Mouse (Mus musculus) heart, adult 2 months (tissue): ENCODE data around the gene Supt20. TPM values are rescaled to one million over a fixed set of nuclear protein-coding genes. Genes with fewer than 3 reads are reported as not detected.
A peak's percentile ranks its signal among the peaks of the same experiment; 100 is the strongest.

ENCODE experiments used
- DNase-seq, 2 experiments: peaks; one replicate each; pipeline ENCODE4 v3.0.0; 2021
- H3K27ac ChIP-seq: fragments of 200-600 bp; 2 replicates; pipeline ENCODE4 v1.8.1; 2022
- H3K27me3 ChIP-seq: fragments of 200-500 bp; 2 replicates; pipeline ENCODE4 v1.6.1; 2012; ENCODE audit warnings: mild to moderate bottlenecking, low read length, inconsistent platforms, mixed read lengths; ENCODE audit not compliant: control insufficient read depth, insufficient read depth
- H3K36me3 ChIP-seq: fragments of 200-500 bp; 2 replicates; pipeline ENCODE4 v1.6.1; 2012; ENCODE audit warnings: low read length, inconsistent platforms; ENCODE audit not compliant: control insufficient read depth, insufficient read depth
- H3K4me1 ChIP-seq: fragments of 200-500 bp; 2 replicates; pipeline ENCODE4 v1.6.1; 2011; ENCODE audit warnings: low read length; ENCODE audit not compliant: control insufficient read depth, insufficient read depth
- H3K4me3 ChIP-seq: fragments of 200-600 bp; 2 replicates; pipeline ENCODE4 v1.8.1; 2022
- H3K79me2 ChIP-seq: fragments of 200-500 bp; replicated peaks from 2 replicates; pipeline ENCODE4 v1.6.1; 2012; ENCODE audit warnings: mild to moderate bottlenecking, inconsistent platforms, low read length, moderate library complexity, mixed read lengths; ENCODE audit not compliant: control insufficient read depth, insufficient read depth
- H3K9ac ChIP-seq: fragments of 200-500 bp; 2 replicates; pipeline ENCODE4 v1.6.1; 2012; ENCODE audit warnings: low read depth, mild to moderate bottlenecking, control low read depth, inconsistent platforms, low read length, mixed read lengths
- CTCF ChIP-seq: fragments of 200-600 bp; IDR thresholded peaks from 2 replicates; pipeline ENCODE4 v1.8.1; 2022; ENCODE audit warnings: antibody characterized with exemption, mild to moderate bottlenecking, moderate library complexity
- EP300 ChIP-seq: fragments of 200-500 bp; IDR thresholded peaks from 2 replicates; pipeline ENCODE4 v1.6.1; 2011; ENCODE audit warnings: low read depth, low read length, control low read depth; ENCODE audit not compliant: insufficient read depth
- POLR2A ChIP-seq: fragments of 200-500 bp; IDR thresholded peaks from 2 replicates; pipeline ENCODE4 v1.6.1; 2011; ENCODE audit warnings: mild to moderate bottlenecking, low read depth, low read length, control low read depth; ENCODE audit not compliant: insufficient read depth
- WGBS: fragments of 180-500 bp; shearing (Covaris S2); methylation state at CpG from one replicate; pipeline ENCODE4 v1.1.7; 2018; 5-methylcytosine and 5-hydroxymethylcytosine counted together
- intact Hi-C: fragments of 180-260 bp; cut with DNase I; formaldehyde crosslinking; loops from one replicate; pipeline ENCODE4 v1.15.1; 2025
- polyA plus RNA-seq: library from polyadenylated mRNA; depleted of rRNA; stranded (reverse); fragments of >200 nt; gene quantifications from 2 replicates; pipeline ENCODE4 v1.2.3, GENCODE M21; 2012
- total RNA-seq, 2 experiments: library from RNA; stranded (reverse); gene quantifications; 2 replicates each; pipeline ENCODE4 v1.2.3; 2021

Supt20 gene
- total and polyA plus RNA-seq, 3 experiments, result 18.0 to 22.7 (median 19.8) TPM

DNA sequence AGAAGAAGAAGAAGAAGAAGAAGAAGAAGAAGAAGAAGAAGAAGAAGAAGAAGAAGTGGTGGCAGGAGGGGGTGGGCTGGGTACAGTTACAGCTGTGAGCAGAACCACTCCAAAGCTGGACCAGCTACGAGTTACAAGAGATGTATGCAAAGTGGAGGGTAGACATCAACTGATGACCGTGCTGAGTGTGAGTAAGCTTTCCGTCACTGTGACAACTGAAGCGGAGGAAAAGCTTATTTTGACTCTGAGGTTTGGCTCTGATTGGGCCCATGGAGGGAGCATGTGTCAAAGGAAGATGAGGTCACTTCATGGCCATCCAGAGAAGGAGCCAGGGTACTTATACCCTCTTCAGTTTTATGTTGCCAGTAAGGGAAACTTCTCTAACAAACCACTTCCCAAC is 60.8 kb downstream of the Supt20 start:
- H3K4me3 ChIP-seq, result no peak overlapping the region
- intact Hi-C loops, result no loop called here

DNA sequence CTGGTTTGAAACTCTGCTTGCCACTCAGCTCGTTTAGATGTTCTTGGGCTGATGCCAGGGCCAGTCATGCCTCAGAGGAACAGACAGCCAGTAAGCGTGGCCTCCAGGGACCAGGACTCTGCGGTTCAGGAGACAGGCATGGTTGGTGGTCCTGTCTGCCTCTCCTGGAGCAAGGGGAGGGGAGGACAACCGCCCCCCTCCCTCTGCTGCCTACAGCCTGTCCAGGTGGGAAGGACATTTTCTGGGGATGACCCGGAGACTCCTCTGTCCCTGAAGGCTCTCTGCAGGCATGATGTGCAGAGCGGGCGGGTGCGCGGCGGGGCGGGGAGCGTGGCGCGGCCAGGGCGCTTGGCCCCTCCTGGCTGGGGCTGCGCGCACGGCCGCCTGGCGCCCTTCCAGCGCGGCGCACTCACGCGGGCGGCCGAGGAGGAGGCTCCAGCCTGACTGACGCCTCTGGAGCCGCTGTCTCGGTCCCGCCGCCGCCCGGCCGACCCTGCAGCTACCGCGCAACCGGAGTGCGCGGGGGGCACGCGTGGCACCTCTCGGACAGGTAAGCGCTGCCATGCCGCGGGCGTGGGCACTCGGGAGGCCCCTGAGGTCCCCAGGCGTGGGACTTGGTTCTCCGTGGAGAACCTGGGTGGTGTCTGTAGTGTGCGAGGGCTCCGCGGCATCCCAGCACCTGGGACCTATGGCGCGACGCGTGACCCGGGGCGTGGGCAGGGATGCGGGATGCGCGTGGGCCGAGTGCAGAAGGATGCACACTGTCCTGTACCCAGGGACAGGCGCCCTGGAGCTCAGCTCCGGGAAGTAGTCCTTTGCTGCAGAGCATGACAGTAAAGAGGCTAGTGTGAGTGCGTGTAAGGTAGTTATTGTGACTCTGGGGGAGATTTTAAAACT is 62.8 kb downstream of the Supt20 start, which contains the start of gene Smad9:
Gene Smad9, plus strand, starts transcription at position 438 of the 897 bp plus-strand sequence.
- Histone ChIP-seq H3K9ac (peak within 1 kb of the TSS; percentile 81), H3K27ac (peak within 1 kb of the TSS; percentile 60), H3K79me2 (no peaks in the 10 kb centered on the region), H3K4me1 (no peaks in the 10 kb centered on the region), H3K27me3 (no peaks in the 10 kb centered on the region), H3K4me3 (peak within 1 kb of the TSS; percentile 70), H3K36me3 (no peaks in the 10 kb centered on the region)
- TF ChIP-seq CTCF, result peak; percentile 12; the same call in 1 of the 2 replicates
- TF ChIP-seq POLR2A, result no peak
- TF ChIP-seq EP300, result no peak
- peak; percentile 77 to 81 for DNase-seq
- 1% methylated on average over 66 of the region's 66 CpGs for WGBS
- intact Hi-C loops, result loop anchor here (5.0 kb wide), 1 partner anchor 52 kb away; the partner anchor contains the start of gene Rfxap

More for the DNA sequence above, 60.8 kb downstream of the Supt20 start:
- Histone ChIP-seq H3K27me3 (no peaks in the 10 kb centered on the region), H3K4me1 (no peaks in the 10 kb centered on the region), H3K36me3 (no peaks in the 10 kb centered on the region), H3K9ac (no peak overlapping the region), H3K79me2 (no peaks in the 10 kb centered on the region), H3K27ac (no peak overlapping the region)
- no peak for TF ChIP-seq POLR2A
- no peak for TF ChIP-seq EP300
- TF ChIP-seq CTCF, result no peak
- DNase-seq, result no peak
- WGBS, result 74% methylated on average over 4 of the region's 4 CpGs

DNA sequence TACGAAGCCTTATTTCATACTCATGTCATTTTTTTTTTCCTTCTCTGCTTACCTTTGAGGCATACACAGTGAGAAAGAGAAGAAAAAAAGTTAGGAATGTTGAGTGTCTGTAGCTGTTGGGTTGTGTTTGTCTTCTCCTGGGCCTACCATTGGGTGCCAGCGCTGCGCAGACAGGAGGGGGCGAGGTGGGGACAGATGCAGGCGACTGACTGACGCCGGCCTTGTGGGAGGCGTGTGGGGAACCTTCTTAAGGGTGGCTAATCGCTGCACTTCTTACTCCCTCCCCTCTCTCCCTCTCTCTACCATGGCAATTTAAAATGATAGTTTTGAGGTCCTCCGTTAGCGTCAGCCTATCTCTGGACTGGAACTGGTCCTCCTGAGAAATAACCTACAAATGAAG is 63.5 kb downstream of the Supt20 start:
- TF ChIP-seq EP300 (no peak), CTCF (0 out of 2 replicates have a peak, but pooled peaks have one; percentile 13), POLR2A (no peak)
- 4% methylated on average over 11 of the region's 11 CpGs for WGBS
- DNase-seq, result peak in 1 of 2 experiments; percentile 22
- H3K4me1 ChIP-seq, result no peaks in the 10 kb centered on the region
- peak overlapping the region; percentile 16 for H3K9ac ChIP-seq
- H3K79me2 ChIP-seq, result no peaks in the 10 kb centered on the region
- peak overlapping the region; percentile 70 for H3K4me3 ChIP-seq
- H3K36me3 ChIP-seq, result no peaks in the 10 kb centered on the region
- peak overlapping the region; percentile 60; the same call in 1 of the 2 replicates for H3K27ac ChIP-seq
- intact Hi-C loops, result loop anchor here (5.0 kb wide), 1 partner anchor 51 kb away; the partner anchor contains the start of gene Rfxap
- H3K27me3 ChIP-seq, result no peaks in the 10 kb centered on the region

DNA sequence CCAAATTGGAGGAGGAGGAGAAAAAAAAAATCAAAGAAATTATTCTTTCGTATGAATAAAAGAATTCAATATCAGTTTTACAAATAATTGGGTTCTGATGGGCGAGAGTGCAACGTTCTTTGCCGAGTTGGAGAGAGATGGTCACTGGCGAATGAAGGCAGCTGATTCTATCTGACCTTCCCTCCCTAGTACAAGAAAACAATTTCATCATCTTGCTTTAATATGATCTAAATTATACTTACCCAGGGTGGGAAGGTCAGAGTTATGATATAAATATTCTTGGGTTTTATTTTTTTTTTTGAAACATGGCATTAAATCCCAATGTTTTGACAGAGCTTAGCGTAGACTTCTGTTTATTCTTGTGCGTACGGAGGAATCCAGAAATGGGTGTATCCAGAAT is 64.8 kb downstream of the Supt20 start:
- 94% methylated on average over 8 of the region's 8 CpGs for WGBS

DNA sequence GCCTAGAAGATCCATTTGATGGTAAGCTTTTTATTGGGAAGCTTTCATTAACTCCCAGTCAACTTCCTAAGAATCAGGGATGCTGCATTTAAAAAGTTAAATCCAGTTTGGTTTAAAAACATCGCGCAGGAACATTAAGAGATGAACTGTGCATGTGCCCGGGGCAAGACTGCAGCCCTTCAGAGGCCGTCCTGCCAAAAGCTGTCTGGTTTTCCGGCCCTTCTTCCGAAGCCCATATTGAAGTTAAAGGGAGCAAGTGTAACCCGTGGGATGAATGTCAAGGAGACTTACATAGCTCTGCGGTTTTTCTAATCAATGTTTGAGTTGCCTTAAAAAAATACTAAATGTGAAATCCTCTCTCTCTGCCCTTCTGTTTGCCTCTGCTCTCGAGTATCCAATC is 66.6 kb downstream of the Supt20 start:
- Histone ChIP-seq H3K27ac (no peak overlapping the region), H3K9ac (no peak overlapping the region), H3K4me3 (no peak overlapping the region), H3K36me3 (no peaks in the 10 kb centered on the region), H3K27me3 (no peaks in the 10 kb centered on the region), H3K79me2 (no peaks in the 10 kb centered on the region), H3K4me1 (no peaks in the 10 kb centered on the region)
- TF ChIP-seq CTCF (no peak), EP300 (no peak), POLR2A (no peak)
- intact Hi-C loops, result loop anchor here (5.0 kb wide), 1 partner anchor 48 kb away; the partner anchor contains the start of gene Rfxap
- no peak for DNase-seq
- WGBS, result 81% methylated on average over 9 of the region's 9 CpGs

More for the DNA sequence above, 64.8 kb downstream of the Supt20 start:
- Histone ChIP-seq H3K27ac (no peak overlapping the region), H3K79me2 (no peaks in the 10 kb centered on the region), H3K9ac (no peak overlapping the region), H3K27me3 (no peaks in the 10 kb centered on the region), H3K4me1 (no peaks in the 10 kb centered on the region), H3K4me3 (no peak overlapping the region), H3K36me3 (no peaks in the 10 kb centered on the region)
- TF ChIP-seq POLR2A (no peak), EP300 (no peak), CTCF (no peak)
- no peak for DNase-seq
- intact Hi-C loops, result loop anchor here (5.0 kb wide), 1 partner anchor 50 kb away; the partner anchor contains the start of gene Rfxap
